Mouse (Mus musculus): ENCODE measurements around the gene Vsig10.

DNA sequence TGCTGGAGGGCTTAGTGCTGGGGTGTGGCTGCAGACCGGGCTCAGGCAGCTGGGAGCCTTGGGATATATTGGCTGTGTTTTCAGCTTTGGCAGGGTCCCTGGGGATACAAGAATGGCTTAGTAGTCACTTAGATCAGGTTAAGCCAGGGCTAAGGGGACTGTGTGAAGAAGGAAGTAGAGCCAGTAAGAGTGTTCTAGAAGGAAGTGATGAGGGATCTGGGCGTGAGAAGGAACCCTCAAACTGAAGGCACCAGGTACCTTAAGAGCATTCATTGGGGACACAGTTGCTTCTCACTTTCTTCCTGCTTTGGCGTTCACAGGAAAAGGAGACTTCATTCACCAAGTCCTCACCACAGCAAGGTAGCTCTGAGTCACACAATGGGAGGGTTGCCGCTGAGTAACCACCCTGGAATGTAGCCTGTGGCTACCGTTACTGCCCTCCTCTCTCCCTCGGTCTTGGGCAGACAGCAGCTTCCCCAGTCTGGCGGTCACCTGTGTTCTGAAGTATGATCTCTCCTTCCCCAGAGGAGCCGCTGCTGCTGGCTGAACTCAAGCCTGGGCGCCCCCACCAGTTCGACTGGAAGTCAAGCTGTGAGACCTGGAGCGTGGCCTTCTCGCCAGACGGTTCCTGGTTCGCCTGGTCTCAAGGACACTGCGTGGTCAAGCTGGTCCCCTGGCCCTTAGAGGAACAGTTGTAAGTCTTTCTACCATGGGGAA, 44.3 kb downstream of the Vsig10 start:
- TF ChIP-seq POLR2A (IDR thresholded peaks at IDR 0.05; ENCODE audit: borderline replicate concordance, low read depth, low read length) (no peak), CTCF (IDR thresholded peaks at IDR 0.05; ENCODE audit: low read depth, low read length) (no peak)

Measured in bone marrow macrophage, adult 2 months (primary cell).